Mouse (Mus musculus) embryo, embryonic 11 days (tissue): ENCODE measurements around the gene Gm44805.

Source experiments
- DNase-seq: peaks from one replicate; pipeline ENCODE4 v3.0.0-alpha.2; 2015

Gene Gm44805

DNA sequence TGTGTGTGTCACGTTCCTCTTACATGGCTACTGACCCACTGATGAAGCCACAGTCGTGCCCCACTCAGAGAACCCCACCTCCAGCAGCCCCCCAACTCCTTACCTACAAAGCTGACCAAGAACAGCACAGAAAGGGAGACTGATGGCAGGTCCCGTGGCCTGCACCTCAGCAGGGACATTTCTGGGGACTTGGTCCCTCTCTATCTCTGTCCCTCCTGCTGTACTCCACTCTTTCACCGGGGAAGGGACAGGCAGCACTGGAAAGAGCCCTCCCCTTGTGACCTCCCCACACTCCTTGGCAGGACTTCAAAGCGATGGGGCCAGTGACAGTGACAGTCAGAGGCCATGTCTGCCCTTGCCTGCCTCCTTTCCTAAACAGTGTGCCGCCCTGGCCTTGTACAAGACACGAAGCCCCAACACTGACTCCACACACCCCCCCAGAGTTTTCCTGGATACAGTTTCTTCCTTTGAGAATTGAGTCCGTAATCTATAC lies at the start of gene Gm44805, which contains the start of gene Apoc4:
Gene Gm44805, minus strand, starts transcription at position 222 of the 493 bp plus-strand sequence.
Gene Apoc4, minus strand, starts transcription at position 278 of the 493 bp plus-strand sequence.
- no peak for DNase-seq

GRCm38 (mm10) chr7:19726541-19726940 lies 45.3 kb upstream of the Gm44805 start:
- DNase-seq, result no peak

DNA sequence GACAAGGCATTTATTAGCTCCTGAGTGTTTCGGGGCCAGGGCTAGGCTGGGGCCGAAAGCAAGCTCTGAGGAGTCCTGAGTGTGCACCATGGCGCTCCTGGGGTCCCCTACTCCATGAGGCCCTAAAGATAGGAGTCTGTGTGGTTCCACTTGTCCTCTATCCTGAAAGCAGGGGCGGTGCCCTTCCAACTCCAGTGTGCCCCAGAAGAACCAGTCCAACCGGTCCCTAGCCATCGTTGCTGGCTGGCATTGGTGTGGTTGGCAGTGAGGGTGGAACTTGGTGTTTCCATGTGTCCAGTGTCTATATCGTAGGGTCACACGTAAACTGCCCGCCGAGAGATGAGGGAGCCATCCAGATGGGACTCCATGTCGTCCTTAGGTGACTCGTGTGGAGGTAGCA lies 42.9 kb upstream of the Gm44805 start:
- no peak for DNase-seq

- DNase-seq, result no peak
These were observed 41.6 kb upstream of the Gm44805 start for GRCm38 (mm10) chr7:19722754-19723195.

- no peak for DNase-seq
These were observed 38.0 kb upstream of the Gm44805 start for GRCm38 (mm10) chr7:19719200-19719599.

DNA sequence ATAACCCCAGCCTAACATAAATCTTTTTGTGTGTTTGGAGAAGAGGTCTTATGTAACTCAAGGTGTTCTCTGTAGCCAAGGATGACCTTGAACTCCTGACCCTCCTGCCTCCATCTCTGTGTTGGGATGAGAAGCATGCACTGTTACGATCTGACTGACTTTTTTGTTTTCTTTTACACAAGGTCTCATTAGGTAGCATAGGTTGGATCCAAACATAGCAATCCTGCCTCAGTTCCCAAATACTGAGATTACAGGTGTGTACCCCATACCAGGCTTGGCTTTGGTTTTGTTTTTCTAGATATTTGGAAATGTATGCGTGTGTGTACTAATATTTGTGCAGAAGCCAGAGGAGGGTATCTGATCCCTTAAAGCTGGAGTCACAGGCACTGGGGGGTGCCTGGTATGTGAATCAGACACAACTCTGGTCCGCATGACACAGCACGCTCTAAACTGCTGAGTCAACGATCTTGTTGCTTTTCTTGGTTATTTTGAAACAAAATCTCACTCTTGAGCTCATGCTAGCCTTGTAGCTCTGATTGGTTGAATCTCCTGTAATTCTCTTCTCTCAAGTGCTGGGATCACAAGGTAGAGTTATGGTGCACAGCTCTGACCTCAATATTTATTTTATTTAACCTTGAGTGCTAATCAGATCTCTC lies 37.2 kb upstream of the Gm44805 start:
- no peak for DNase-seq

GRCm38 (mm10) chr7:19717346-19717745 lies 36.1 kb upstream of the Gm44805 start:
- DNase-seq, result no peak

DNA sequence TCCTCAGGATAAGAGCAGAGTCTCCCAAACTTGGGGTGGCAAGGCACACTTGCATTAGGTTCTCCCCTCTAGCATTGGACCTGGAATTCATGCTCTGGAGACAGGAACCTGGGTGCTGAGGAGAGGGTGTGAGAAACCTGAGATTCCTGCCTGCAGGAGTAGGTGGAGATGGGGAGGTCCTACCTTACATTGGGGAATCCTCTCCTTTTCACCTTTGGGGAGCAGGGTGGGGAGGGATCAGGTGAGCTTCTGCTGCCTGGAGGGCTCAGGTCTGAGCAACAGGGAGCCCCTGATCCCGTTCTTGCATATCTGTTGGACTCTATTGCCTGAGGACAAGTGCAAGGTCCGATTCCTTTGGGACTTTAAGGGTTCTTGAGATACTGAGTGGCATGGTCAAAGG lies 35.6 kb upstream of the Gm44805 start:
- no peak for DNase-seq

GRCm38 (mm10) chr7:19716055-19716682 lies 34.9 kb upstream of the Gm44805 start:
- DNase-seq, result no peak

DNA sequence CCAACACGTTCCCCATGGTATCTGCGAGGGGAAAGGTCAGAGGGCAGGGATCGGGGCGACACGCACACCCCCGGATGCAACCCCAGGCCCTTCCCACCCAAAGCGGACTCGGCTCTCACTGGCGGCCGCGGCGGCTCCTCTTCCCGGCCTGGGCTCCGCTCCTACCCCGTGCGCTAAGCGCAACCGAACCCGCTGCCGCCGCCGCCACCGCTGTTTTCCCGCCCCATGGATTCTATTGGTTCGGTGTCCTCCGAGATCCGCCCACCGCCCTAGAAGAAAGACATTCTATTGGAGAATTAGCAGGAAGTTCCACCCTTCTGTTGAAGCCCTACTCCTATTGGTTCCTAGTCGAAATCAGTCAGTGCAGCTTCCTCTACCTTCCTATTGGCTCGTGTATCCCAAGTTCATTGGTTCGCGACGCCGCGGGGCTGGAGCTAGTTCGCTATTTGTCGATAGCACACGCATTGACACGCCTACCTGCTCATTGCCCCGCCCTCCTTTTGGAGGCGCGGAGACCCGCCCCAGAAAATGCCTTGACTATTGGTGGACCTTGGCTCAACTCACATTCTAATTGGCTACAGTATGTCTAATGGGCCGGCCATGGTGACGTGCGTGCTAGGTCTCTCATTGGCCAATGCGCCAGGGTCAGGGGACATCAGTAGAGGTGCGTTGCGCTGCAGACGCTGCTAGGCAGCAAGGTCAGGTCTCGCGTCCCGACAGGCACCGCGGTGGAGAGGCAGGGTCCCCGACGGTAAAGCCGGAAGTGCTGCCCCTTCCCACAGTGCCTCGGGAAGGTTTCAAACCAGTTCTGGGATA lies 34.2 kb upstream of the Gm44805 start, which contains the start of gene Tomm40:
Gene Tomm40, minus strand, starts transcription at position 200 of the 816 bp plus-strand sequence.
- DNase-seq, result peak; percentile 100

DNA sequence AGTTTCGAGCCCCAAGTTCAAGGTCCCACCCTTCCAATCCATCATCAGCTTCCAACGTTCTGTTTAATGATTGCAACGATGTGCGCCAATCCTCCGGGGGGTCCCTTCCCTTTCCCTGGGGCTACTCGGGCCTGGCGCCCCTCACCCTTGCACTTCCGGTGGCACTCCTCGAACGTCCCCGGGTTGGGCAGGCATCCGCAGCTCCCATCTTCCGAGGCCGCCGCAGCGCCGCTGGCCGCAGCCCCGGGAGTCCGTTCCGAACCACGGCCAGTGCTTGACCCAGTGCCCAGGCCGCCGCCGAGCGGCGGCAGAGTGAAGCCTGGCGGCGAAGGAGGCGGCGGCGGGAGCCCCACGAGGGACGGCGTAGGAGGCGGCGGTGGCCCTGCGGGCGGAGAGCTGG lies 33.6 kb upstream of the Gm44805 start:
- no peak for DNase-seq

GRCm38 (mm10) chr7:19713598-19713997 lies 32.4 kb upstream of the Gm44805 start:
- no peak for DNase-seq

GRCm38 (mm10) chr7:19713196-19713595 lies 32.0 kb upstream of the Gm44805 start:
- no peak for DNase-seq

DNA sequence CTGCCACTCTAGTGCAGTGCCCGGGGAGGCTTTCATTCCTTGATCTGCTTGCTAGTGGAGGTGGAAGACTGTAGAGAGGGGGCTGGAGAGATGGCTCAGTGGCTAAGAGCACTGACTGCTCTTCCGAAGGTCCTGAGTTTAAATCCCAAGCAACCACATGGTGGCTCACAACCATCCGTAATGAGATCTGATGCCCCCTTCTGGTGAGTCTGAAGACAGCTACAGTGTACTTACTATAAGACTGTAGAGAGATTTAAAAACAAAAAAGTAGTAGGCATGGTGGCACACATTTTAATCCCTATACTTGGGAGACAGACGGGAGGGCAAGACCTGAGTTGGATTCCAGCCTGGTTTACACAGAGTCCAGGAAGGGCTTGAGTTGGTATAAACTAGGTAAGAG lies 31.2 kb upstream of the Gm44805 start:
- DNase-seq, result peak; percentile 28

- no peak for DNase-seq
These were observed 29.4 kb upstream of the Gm44805 start for GRCm38 (mm10) chr7:19710650-19711049.

- DNase-seq, result no peak
These were observed 24.0 kb upstream of the Gm44805 start for GRCm38 (mm10) chr7:19705271-19705670.

GRCm38 (mm10) chr7:19704475-19704874 lies 23.3 kb upstream of the Gm44805 start:
- DNase-seq, result no peak

DNA sequence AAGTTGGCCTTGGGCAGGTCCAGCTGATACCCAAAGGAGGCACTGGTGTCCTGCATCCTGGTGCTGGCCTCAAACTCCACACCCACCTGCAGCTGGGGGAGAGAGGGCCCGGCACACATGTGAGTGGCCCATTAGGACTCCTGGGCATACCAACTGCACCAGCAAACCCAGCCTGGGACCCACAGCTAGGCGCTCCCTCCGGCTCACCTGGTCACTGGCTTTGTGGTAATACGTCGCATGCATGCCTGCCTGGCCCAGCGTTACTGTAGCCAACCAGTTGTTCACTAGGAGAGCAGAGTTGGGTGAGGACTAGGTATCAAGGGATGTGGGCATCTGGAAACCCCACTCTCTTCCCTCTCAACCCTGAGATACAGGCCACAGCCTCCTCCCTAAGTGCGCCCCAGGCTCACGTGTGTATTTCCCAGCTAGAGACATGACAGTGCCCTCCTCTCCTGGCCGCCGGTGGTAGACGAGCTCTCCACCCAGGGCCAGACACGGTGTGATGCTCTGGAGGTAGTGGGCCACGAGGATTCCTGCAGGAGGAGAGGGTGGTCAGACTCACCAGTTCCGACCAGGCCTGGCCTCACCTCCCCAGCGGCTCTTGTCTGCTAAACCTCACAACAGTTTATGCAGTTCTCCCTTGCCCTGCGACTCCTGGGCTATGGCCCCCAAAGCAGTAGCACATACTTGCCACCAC lies 21.8 kb upstream of the Gm44805 start:
- no peak for DNase-seq

GRCm38 (mm10) chr7:19701069-19701761 lies 20.0 kb upstream of the Gm44805 start:
- DNase-seq, result peak; percentile 82

DNA sequence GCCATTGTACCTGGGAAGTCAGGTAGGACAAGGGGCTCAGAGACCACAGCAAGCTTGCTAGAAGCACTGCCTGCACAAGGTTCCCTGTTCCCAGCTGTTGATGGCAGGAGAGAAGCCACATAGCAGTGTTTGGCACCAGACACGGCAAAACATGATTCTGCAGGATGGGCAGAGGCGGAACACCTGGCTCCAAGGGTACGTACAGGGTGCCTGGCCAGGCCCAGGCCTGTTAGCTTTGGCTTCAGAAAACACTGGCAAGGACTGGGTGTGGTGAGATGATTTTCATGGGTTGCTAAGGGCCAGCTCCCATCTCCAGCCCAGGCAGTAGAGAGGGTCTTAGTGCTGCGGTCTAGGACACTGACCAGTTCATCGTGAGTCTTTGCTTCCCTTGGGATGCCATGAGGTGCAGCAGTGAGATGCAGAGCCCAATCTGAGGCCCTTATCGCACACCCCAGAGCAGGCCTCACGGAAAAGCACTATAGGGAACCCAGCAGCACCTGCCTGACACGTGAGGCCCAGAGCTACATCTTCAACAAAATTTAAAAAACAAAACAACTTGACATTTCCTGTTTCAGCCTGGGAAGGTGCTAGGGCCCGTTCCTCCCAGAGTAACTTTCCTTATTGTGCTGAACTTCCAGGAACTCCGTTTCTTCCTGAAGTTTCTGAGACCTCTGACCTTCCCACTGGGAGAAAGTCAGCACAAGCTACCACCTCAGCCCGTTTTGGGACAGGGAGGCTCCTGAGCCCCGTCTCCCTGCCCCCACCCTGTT lies 19.3 kb upstream of the Gm44805 start:
- DNase-seq, result no peak

DNA sequence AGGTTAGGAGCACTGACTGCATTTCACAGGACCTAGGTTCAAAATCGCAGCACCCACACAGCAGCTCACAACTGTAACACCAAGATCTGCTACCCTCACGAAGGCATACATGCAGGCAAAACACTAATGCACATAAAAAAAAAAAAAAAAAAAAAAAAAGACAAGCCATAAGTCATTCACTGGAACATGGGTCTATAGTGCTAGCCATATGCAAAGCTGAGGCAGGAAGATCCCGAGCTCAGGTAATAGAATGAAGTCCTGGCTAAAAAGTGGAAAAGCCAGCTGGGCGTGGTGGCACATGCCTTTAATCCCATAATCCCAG lies 18.6 kb upstream of the Gm44805 start:
- no peak for DNase-seq
